Mouse (Mus musculus): ENCODE measurements around the gene Msh3. TPM values are rescaled to one million over a fixed set of nuclear protein-coding genes. Genes with fewer than 3 reads are reported as not detected.
"Not testable (repeated sequence)": the region's sequence is repeated elsewhere in the genome, so short reads cannot be mapped to it uniquely, and the experiment has no call there.

The Msh3 gene
- polyA plus RNA-seq, 1 experiment: 33.7 TPM

DNA sequence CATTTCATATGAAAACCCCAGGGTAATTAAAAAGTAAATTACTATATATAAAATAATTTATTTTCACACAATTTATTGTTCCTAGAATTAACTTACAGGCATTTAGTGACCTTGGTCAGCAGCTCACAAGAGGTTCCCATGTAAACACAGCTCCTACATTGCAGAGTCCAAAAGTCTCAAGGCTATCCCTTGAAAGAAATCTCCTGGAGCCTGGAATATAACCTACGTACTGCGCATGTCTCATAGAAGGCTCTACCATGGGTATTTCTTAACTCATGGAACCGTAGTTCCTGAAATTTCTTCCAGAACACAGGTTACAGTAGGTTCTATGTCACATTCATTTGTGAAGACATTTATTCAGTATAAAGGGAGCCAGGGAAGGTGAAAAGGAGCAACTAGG, 131.2 kb downstream of the Msh3 start:
- H3K4me1 ChIP-seq (ENCODE audit: control insufficient read depth, insufficient read depth, low read length): no peaks in the 10 kb centered on the region
- no peaks in the 10 kb centered on the region for H3K9me3 ChIP-seq (replicated peaks; ENCODE audit: control insufficient read depth, insufficient read depth, low read length, poor library complexity, severe bottlenecking)
- no peak overlapping the region for H3K9ac ChIP-seq (ENCODE audit: low read depth, poor library complexity, severe bottlenecking)
- H3K27ac ChIP-seq (ENCODE audit: insufficient read depth, low read length): no peak overlapping the region
- H3K36me3 ChIP-seq (ENCODE audit: control insufficient read depth, insufficient read depth, low read length, poor library complexity, severe bottlenecking): peaks cover 2% of the 10 kb centered on the region; the same call in 1 of the 2 replicates
- H3K27me3 ChIP-seq (ENCODE audit: control insufficient read depth, insufficient read depth, low read length, poor library complexity, severe bottlenecking): no peaks in the 10 kb centered on the region
- H3K4me3 ChIP-seq (ENCODE audit: low read depth, low read length): no peak overlapping the region
- TF ChIP-seq CTCF (IDR thresholded peaks at IDR 0.05; ENCODE audit: low read depth, low read length) (no peak), EP300 (IDR thresholded peaks at IDR 0.05; ENCODE audit: insufficient read depth, low read depth, low read length) (no peak), POLR2A (IDR thresholded peaks at IDR 0.05; ENCODE audit: insufficient read depth, low read length) (no peak)

DNA sequence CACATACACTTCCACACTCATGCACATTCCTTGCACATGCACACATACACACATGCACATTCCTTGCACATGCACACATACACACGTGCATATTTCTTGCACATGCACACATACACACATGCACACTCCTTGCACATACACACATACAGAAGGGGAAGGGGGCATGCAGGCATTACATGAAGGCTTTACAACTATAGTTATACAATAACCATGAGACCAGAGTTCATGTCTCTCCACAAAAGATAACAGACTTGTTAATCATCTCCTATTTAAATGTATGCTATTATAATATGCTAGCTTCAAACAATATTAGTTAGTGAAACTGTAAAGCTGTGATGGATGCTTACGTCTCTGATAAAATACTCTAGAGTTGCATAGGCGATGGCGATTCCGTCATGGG, 132.0 kb downstream of the Msh3 start:
- no peaks in the 10 kb centered on the region for H3K27me3 ChIP-seq (ENCODE audit: control insufficient read depth, insufficient read depth, low read length, poor library complexity, severe bottlenecking)
- TF ChIP-seq EP300 (IDR thresholded peaks at IDR 0.05; ENCODE audit: insufficient read depth, low read depth, low read length) (no peak), CTCF (IDR thresholded peaks at IDR 0.05; ENCODE audit: low read depth, low read length) (no peak), POLR2A (IDR thresholded peaks at IDR 0.05; ENCODE audit: insufficient read depth, low read length) (no peak)
- no peaks in the 10 kb centered on the region for H3K4me1 ChIP-seq (ENCODE audit: control insufficient read depth, insufficient read depth, low read length)
- no peaks in the 10 kb centered on the region for H3K9me3 ChIP-seq (replicated peaks; ENCODE audit: control insufficient read depth, insufficient read depth, low read length, poor library complexity, severe bottlenecking)
- peaks cover 2% of the 10 kb centered on the region; the same call in 1 of the 2 replicates for H3K36me3 ChIP-seq (ENCODE audit: control insufficient read depth, insufficient read depth, low read length, poor library complexity, severe bottlenecking)
- no peak overlapping the region for H3K27ac ChIP-seq (ENCODE audit: insufficient read depth, low read length)
- H3K9ac ChIP-seq (ENCODE audit: low read depth, poor library complexity, severe bottlenecking): no peak overlapping the region
- no peak overlapping the region for H3K4me3 ChIP-seq (ENCODE audit: low read depth, low read length)

DNA sequence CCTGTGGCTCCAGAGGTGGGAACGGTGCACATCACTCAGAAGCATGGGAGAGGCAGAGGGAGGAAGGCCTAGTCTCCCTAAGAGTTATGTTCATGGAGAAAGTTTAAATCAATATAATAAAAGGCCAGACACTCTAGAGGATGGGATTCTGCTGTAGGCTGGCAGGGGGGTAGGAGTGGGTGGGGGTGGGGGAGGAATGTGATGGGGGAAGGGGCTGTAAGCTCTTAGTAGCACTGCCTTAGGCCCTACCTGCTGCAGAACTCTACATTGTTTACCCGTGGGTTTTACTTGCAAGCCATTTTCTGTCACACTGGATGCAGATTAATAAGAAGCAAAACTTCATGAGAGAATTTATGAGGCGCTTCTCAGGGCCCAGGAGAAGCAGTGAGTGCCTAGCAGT, 135.0 kb downstream of the Msh3 start:
- peaks cover 2% of the 10 kb centered on the region; the same call in 1 of the 2 replicates for H3K36me3 ChIP-seq (ENCODE audit: control insufficient read depth, insufficient read depth, low read length, poor library complexity, severe bottlenecking)
- H3K4me3 ChIP-seq (ENCODE audit: low read depth, low read length): no peak overlapping the region
- no peak overlapping the region for H3K27ac ChIP-seq (ENCODE audit: insufficient read depth, low read length)
- H3K4me1 ChIP-seq (ENCODE audit: control insufficient read depth, insufficient read depth, low read length): no peaks in the 10 kb centered on the region
- no peak overlapping the region for H3K9ac ChIP-seq (ENCODE audit: low read depth, poor library complexity, severe bottlenecking)
- H3K9me3 ChIP-seq (replicated peaks; ENCODE audit: control insufficient read depth, insufficient read depth, low read length, poor library complexity, severe bottlenecking): no peaks in the 10 kb centered on the region
- H3K27me3 ChIP-seq (ENCODE audit: control insufficient read depth, insufficient read depth, low read length, poor library complexity, severe bottlenecking): no peaks in the 10 kb centered on the region
- TF ChIP-seq EP300 (IDR thresholded peaks at IDR 0.05; ENCODE audit: insufficient read depth, low read depth, low read length) (no peak), CTCF (IDR thresholded peaks at IDR 0.05; ENCODE audit: low read depth, low read length) (no peak), POLR2A (IDR thresholded peaks at IDR 0.05; ENCODE audit: insufficient read depth, low read length) (no peak)

DNA sequence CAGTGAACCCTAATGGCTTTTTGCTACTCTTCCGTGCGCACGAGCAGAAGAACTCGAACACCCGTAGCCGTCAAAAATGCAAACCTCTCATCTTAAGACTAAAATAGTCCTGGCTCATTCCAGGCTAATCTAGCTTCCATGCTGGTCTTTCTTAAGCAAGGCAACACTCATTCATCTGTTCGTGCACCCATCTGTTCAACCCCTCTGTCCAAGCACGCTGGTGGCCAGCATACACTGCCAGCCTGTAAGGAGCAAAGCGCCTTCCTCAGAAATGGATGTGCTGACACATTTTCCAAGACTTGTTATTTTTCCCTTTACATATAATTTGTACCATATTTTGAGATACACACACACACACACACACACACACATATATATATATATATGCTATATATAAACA, 137.6 kb downstream of the Msh3 start:
- no peak overlapping the region for H3K9ac ChIP-seq (ENCODE audit: low read depth, poor library complexity, severe bottlenecking)
- no peaks in the 10 kb centered on the region for H3K27me3 ChIP-seq (ENCODE audit: control insufficient read depth, insufficient read depth, low read length, poor library complexity, severe bottlenecking)
- TF ChIP-seq CTCF (IDR thresholded peaks at IDR 0.05; ENCODE audit: low read depth, low read length) (no peak), POLR2A (IDR thresholded peaks at IDR 0.05; ENCODE audit: insufficient read depth, low read length) (no peak), EP300 (IDR thresholded peaks at IDR 0.05; ENCODE audit: insufficient read depth, low read depth, low read length) (no peak)
- 0 out of 2 replicates have a peak, but pooled peaks cover 4% of the 10 kb centered on the region for H3K36me3 ChIP-seq (ENCODE audit: control insufficient read depth, insufficient read depth, low read length, poor library complexity, severe bottlenecking)
- H3K27ac ChIP-seq (ENCODE audit: insufficient read depth, low read length): no peak overlapping the region
- H3K4me3 ChIP-seq (ENCODE audit: low read depth, low read length): no peak overlapping the region
- H3K4me1 ChIP-seq (ENCODE audit: control insufficient read depth, insufficient read depth, low read length): no peaks in the 10 kb centered on the region
- H3K9me3 ChIP-seq (replicated peaks; ENCODE audit: control insufficient read depth, insufficient read depth, low read length, poor library complexity, severe bottlenecking): no peaks in the 10 kb centered on the region

DNA sequence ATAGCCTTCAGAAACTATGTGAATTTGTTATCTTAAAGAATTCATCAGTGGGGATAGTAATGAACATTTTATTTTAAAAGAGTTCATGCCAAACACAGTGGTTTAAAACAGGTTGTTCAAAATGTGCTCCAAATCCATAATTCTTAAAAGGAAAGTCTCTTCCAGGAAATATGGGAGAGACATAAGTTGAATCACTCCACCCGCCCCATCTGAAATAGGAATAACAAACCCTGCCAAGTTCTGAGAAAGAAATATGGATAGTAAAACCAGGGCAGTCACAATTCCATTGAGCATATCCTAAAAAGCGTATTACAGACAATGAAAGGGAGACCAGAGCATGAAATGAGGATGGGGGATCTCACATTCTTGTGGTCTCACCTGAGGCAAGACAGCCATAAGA, 157.9 kb downstream of the Msh3 start:
- Histone ChIP-seq H3K9ac (ENCODE audit: low read depth, poor library complexity, severe bottlenecking) (no peak overlapping the region), H3K27me3 (ENCODE audit: control insufficient read depth, insufficient read depth, low read length, poor library complexity, severe bottlenecking) (no peaks in the 10 kb centered on the region), H3K36me3 (ENCODE audit: control insufficient read depth, insufficient read depth, low read length, poor library complexity, severe bottlenecking) (no peaks in the 10 kb centered on the region), H3K4me3 (ENCODE audit: low read depth, low read length) (no peak overlapping the region), H3K27ac (ENCODE audit: insufficient read depth, low read length) (no peak overlapping the region), H3K9me3 (replicated peaks; ENCODE audit: control insufficient read depth, insufficient read depth, low read length, poor library complexity, severe bottlenecking) (no peaks in the 10 kb centered on the region), H3K4me1 (ENCODE audit: control insufficient read depth, insufficient read depth, low read length) (no peaks in the 10 kb centered on the region)
- no peak for TF ChIP-seq POLR2A (IDR thresholded peaks at IDR 0.05; ENCODE audit: insufficient read depth, low read length)
- no peak for TF ChIP-seq CTCF (IDR thresholded peaks at IDR 0.05; ENCODE audit: low read depth, low read length)
- no peak for TF ChIP-seq EP300 (IDR thresholded peaks at IDR 0.05; ENCODE audit: insufficient read depth, low read depth, low read length)

DNA sequence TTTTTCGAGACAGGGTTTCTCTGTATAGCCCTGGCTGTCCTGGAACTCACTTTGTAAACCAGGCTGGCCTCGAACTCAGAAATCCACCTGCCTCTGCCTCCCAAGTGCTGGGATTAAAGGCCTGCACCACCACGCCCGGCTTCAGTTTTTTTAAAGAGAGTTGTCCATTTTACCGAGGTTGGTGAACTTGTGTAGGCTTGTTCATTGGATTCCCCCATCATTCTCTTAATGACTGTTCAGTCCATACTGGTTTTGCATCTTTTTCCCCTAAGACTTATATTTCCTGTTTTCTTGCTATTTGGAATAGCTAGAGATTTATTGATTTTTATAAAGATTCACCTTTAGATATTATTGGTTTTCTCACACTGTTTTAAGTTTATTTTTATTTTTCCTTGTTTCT, 161.0 kb downstream of the Msh3 start:
- not testable (repeated sequence) for H3K9ac ChIP-seq (ENCODE audit: low read depth, poor library complexity, severe bottlenecking); H3K27me3 ChIP-seq (ENCODE audit: control insufficient read depth, insufficient read depth, low read length, poor library complexity, severe bottlenecking); H3K9me3 ChIP-seq (replicated peaks; ENCODE audit: control insufficient read depth, insufficient read depth, low read length, poor library complexity, severe bottlenecking); H3K36me3 ChIP-seq (ENCODE audit: control insufficient read depth, insufficient read depth, low read length, poor library complexity, severe bottlenecking); H3K4me3 ChIP-seq (ENCODE audit: low read depth, low read length); H3K27ac ChIP-seq (ENCODE audit: insufficient read depth, low read length); H3K4me1 ChIP-seq (ENCODE audit: control insufficient read depth, insufficient read depth, low read length)

DNA sequence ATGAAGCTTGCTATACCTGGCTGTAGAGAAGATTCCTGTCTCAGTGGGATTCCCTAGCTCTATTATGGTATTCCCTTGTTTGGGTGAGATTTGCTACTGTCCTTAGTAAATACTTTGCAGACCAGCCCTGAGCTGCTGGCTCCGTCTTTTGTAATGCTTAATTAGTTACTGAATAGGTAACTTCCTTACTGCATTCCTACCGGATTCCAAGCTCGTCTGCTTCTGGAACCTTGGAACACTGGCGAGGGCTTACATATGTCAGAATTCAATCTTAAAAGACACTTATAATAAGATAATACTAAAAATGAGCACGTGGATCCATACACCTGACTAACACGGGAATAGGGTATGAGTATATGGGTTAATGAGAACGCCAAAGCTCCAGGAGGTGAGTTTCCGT, 182.1 kb downstream of the Msh3 start:
- H3K36me3 ChIP-seq (ENCODE audit: control insufficient read depth, insufficient read depth, low read length, poor library complexity, severe bottlenecking); H3K9ac ChIP-seq (ENCODE audit: low read depth, poor library complexity, severe bottlenecking); H3K4me1 ChIP-seq (ENCODE audit: control insufficient read depth, insufficient read depth, low read length); H3K27me3 ChIP-seq (ENCODE audit: control insufficient read depth, insufficient read depth, low read length, poor library complexity, severe bottlenecking); H3K4me3 ChIP-seq (ENCODE audit: low read depth, low read length): not testable (repeated sequence)
- peaks cover 15% of the 10 kb centered on the region for H3K9me3 ChIP-seq (replicated peaks; ENCODE audit: control insufficient read depth, insufficient read depth, low read length, poor library complexity, severe bottlenecking)
- H3K27ac ChIP-seq (ENCODE audit: insufficient read depth, low read length): peak overlapping the region; percentile 28; the same call in 1 of the 2 replicates

Other genes with a start within 250 kb of the Msh3 start
- gene Rasgrf2, start 223.3 kb downstream of the Msh3 start, polyA plus RNA-seq (2011; ENCODE audit: insufficient read depth, insufficient read length, low read depth, missing spikeins): not detected in 2 replicates
- gene Gm20379, start 49.0 kb downstream of the Msh3 start, polyA plus RNA-seq (2011; ENCODE audit: insufficient read depth, insufficient read length, low read depth, missing spikeins): not detected in 2 replicates
- 19.8 and 21.3 TPM in 2 replicates for gene Dhfr, start 277 bp downstream of the Msh3 start, polyA plus RNA-seq (2011; ENCODE audit: insufficient read depth, insufficient read length, low read depth, missing spikeins)
- 0.19 and 0.32 TPM in 2 replicates for gene Ankrd34b, start 70.9 kb upstream of the Msh3 start, polyA plus RNA-seq (2011; ENCODE audit: insufficient read depth, insufficient read length, low read depth, missing spikeins)
- gene Fam151b, start 129.0 kb upstream of the Msh3 start, polyA plus RNA-seq (2011; ENCODE audit: insufficient read depth, insufficient read length, low read depth, missing spikeins): 0.67 and 1.7 TPM in 2 replicates
- gene Zfyve16, start 175.9 kb upstream of the Msh3 start, polyA plus RNA-seq (2011; ENCODE audit: insufficient read depth, insufficient read length, low read depth, missing spikeins): 15.1 and 18.9 TPM in 2 replicates
- not detected in 2 replicates for gene Spz1, start 221.2 kb upstream of the Msh3 start, polyA plus RNA-seq (2011; ENCODE audit: insufficient read depth, insufficient read length, low read depth, missing spikeins)

Data from ES-Bruce4 (cell line).